Mouse (Mus musculus) heart, adult 2 months (tissue): ENCODE data around the gene Fat2. TPM values are rescaled to one million over a fixed set of nuclear protein-coding genes. Genes with fewer than 3 reads are reported as not detected.

Source experiments
- DNase-seq, 2 experiments: peaks; one replicate each; pipeline ENCODE4 v3.0.0; 2021
- H3K27ac ChIP-seq: fragments of 200-600 bp; 2 replicates; pipeline ENCODE4 v1.8.1; 2022
- H3K27me3 ChIP-seq: fragments of 200-500 bp; 2 replicates; pipeline ENCODE4 v1.6.1; 2012; ENCODE audit warnings: mild to moderate bottlenecking, low read length, inconsistent platforms, mixed read lengths; ENCODE audit not compliant: control insufficient read depth, insufficient read depth
- H3K36me3 ChIP-seq: fragments of 200-500 bp; 2 replicates; pipeline ENCODE4 v1.6.1; 2012; ENCODE audit warnings: low read length, inconsistent platforms; ENCODE audit not compliant: control insufficient read depth, insufficient read depth
- H3K4me1 ChIP-seq: fragments of 200-500 bp; 2 replicates; pipeline ENCODE4 v1.6.1; 2011; ENCODE audit warnings: low read length; ENCODE audit not compliant: control insufficient read depth, insufficient read depth
- H3K4me3 ChIP-seq: fragments of 200-600 bp; 2 replicates; pipeline ENCODE4 v1.8.1; 2022
- H3K79me2 ChIP-seq: fragments of 200-500 bp; replicated peaks from 2 replicates; pipeline ENCODE4 v1.6.1; 2012; ENCODE audit warnings: mild to moderate bottlenecking, inconsistent platforms, low read length, moderate library complexity, mixed read lengths; ENCODE audit not compliant: control insufficient read depth, insufficient read depth
- H3K9ac ChIP-seq: fragments of 200-500 bp; 2 replicates; pipeline ENCODE4 v1.6.1; 2012; ENCODE audit warnings: low read depth, mild to moderate bottlenecking, control low read depth, inconsistent platforms, low read length, mixed read lengths
- CTCF ChIP-seq: fragments of 200-600 bp; IDR thresholded peaks from 2 replicates; pipeline ENCODE4 v1.8.1; 2022; ENCODE audit warnings: antibody characterized with exemption, mild to moderate bottlenecking, moderate library complexity
- EP300 ChIP-seq: fragments of 200-500 bp; IDR thresholded peaks from 2 replicates; pipeline ENCODE4 v1.6.1; 2011; ENCODE audit warnings: low read depth, low read length, control low read depth; ENCODE audit not compliant: insufficient read depth
- POLR2A ChIP-seq: fragments of 200-500 bp; IDR thresholded peaks from 2 replicates; pipeline ENCODE4 v1.6.1; 2011; ENCODE audit warnings: mild to moderate bottlenecking, low read depth, low read length, control low read depth; ENCODE audit not compliant: insufficient read depth
- WGBS: fragments of 180-500 bp; shearing (Covaris S2); methylation state at CpG from one replicate; pipeline ENCODE4 v1.1.7; 2018; 5-methylcytosine and 5-hydroxymethylcytosine counted together
- intact Hi-C: fragments of 180-260 bp; cut with DNase I; formaldehyde crosslinking; loops from one replicate; pipeline ENCODE4 v1.15.1; 2025
- polyA plus RNA-seq: library from polyadenylated mRNA; depleted of rRNA; stranded (reverse); fragments of >200 nt; gene quantifications from 2 replicates; pipeline ENCODE4 v1.2.3, GENCODE M21; 2012
- total RNA-seq, 2 experiments: library from RNA; stranded (reverse); gene quantifications; 2 replicates each; pipeline ENCODE4 v1.2.3; 2021

Gene Fat2
- total and polyA plus RNA-seq, 3 experiments = 0.03 to 0.14 (median 0.09) TPM

DNA sequence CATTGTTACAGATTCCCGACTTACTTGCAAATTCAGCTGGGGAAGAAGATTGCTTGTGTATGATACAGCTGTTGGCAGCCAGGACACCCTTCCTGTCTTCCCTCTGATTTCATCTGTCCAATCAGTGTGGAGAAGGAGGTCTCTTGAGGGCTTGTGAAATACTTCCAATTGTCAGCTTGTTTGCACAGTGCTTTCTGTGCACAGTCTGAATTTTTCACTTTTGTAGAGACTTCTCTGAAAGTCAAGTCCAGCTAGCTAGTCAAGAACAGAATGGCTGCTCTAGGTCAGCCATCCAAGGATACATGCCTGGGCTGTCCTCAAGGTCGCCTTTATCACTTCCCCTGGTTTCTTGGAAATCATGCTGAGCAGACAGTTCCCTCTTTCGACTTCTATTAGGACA, 121.4 kb downstream of the Fat2 start:
- Histone ChIP-seq H3K9ac (no peak overlapping the region), H3K4me1 (peaks cover 5% of the 10 kb centered on the region), H3K79me2 (no peaks in the 10 kb centered on the region), H3K4me3 (no peak overlapping the region), H3K36me3 (0 out of 2 replicates have a peak, but pooled peaks cover 2% of the 10 kb centered on the region), H3K27ac (no peak overlapping the region), H3K27me3 (no peaks in the 10 kb centered on the region)
- no peak for DNase-seq
- intact Hi-C loops = no loop called here
- TF ChIP-seq CTCF (no peak), POLR2A (no peak), EP300 (no peak)
- 38% methylated on average over 3 of the region's 3 CpGs for WGBS

DNA sequence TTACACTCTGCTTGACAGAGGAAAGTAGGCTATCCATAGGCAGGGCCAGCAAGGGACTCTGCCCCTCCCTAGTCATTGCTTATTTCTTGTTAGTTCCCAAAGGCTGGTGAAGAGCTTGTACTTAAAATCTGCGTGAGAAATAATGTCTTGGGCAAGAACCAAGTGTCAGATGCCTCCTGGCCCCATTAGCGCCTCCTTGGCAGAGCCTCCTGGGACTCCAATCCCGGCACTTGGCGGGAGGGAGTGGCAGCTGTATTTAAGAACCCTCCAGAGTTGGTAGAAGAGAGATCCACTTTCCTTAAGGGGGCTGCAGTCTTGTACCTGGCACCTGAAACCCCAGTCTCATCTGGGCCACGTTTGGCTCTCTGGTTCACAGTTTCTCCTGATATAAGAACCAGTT, 122.2 kb downstream of the Fat2 start:
- TF ChIP-seq EP300 (no peak), CTCF (no peak), POLR2A (no peak)
- intact Hi-C loops = no loop called here
- peaks cover 7% of the 10 kb centered on the region for H3K4me1 ChIP-seq
- no peak overlapping the region for H3K27ac ChIP-seq
- DNase-seq = no peak
- no peak overlapping the region for H3K4me3 ChIP-seq
- H3K79me2 ChIP-seq = no peaks in the 10 kb centered on the region
- no peaks in the 10 kb centered on the region for H3K27me3 ChIP-seq
- no peak overlapping the region for H3K9ac ChIP-seq
- H3K36me3 ChIP-seq = 0 out of 2 replicates have a peak, but pooled peaks cover 2% of the 10 kb centered on the region
- WGBS = 83% methylated on average over 5 of the region's 5 CpGs

DNA sequence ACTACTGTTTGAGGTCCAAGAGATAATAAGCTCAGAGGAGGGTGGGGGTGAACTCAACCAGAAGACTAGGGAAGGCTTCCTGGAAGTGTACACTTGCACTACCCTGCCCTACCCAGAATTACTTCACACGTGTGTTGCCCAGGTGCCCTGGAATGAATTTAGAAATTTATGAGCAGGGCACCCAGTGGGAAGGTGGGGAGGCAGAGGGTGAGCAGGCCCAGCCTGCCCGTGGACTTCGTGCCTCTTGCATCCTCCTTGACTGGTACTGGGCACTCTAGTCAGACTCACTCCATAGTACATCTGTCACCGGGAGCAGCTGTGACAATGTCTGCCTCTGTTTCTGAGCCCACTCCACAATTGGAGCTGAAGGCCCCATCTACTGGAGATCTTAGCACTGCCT, 122.8 kb downstream of the Fat2 start:
- 84% methylated on average over 4 of the region's 4 CpGs for WGBS
- TF ChIP-seq EP300 (no peak), CTCF (no peak), POLR2A (no peak)
- intact Hi-C loops = no loop called here
- 0 out of 2 replicates have a peak, but pooled peaks cover 2% of the 10 kb centered on the region for H3K36me3 ChIP-seq
- DNase-seq = no peak
- H3K4me3 ChIP-seq = no peak overlapping the region
- no peaks in the 10 kb centered on the region for H3K79me2 ChIP-seq
- H3K4me1 ChIP-seq = peaks cover 7% of the 10 kb centered on the region
- no peak overlapping the region for H3K9ac ChIP-seq
- no peaks in the 10 kb centered on the region for H3K27me3 ChIP-seq
- H3K27ac ChIP-seq = no peak overlapping the region

DNA sequence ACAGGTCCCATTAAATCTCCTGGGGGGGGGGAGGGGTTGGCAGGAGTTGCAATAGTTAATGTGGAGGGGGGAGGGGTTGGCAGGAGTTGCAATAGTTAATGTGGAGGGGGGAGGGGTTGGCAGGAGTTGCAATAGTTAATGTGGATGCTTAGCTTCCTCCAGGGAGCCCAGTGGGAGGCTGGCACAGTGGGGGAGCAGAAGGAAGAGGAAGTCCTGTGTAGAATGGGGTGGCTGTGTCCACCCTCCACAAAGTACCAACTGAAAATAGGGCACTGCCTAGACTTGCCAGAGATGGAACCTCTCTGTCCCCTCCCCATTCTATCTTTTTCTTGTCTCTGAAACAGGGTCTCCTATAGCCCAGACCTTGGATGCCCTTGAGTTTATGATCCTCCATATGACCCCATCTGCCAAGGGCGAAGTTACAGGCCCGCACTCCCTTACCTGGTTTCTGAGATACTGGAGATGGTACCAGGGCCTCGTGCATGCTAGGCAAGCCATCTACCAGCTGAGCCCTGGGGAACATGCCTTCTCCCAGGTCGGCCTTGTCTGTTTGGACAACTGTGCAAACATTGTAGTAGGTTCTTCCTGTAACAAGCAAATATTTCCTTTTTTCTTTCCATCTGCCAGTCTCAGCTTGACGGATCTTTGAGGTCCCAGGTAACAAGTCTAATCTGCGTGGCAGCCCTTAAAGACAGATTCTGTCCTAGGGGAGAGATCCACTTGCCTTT, 126.6 kb downstream of the Fat2 start:
- intact Hi-C loops = no loop called here
- H3K4me1 ChIP-seq = peaks cover 7% of the 10 kb centered on the region
- H3K36me3 ChIP-seq = no peaks in the 10 kb centered on the region
- no peak for DNase-seq
- H3K27me3 ChIP-seq = no peaks in the 10 kb centered on the region
- no peak overlapping the region for H3K27ac ChIP-seq
- no peak overlapping the region for H3K4me3 ChIP-seq
- no peak for TF ChIP-seq CTCF
- TF ChIP-seq POLR2A = no peak
- TF ChIP-seq EP300 = no peak
- H3K9ac ChIP-seq = no peak overlapping the region
- H3K79me2 ChIP-seq = no peaks in the 10 kb centered on the region
- 78% methylated on average over 6 of the region's 6 CpGs for WGBS

DNA sequence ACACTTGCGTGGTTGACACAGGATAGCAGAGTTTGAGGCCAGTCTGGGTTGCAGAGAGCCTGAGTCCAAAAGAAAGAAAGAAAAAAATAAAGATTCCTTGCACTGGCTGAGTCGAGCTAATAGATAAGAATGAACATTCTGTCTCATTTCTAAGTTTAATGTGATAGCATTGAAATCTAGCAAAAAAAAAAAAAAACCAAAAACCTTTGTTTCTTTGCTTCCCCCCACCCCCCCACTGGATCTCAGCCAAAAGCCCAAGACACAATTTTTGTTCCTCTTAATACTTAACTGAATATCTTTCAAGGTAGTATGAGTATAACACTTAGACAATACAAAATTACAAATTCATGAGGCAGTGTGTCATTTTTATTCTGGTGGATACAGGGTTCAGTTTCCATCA, 127.3 kb downstream of the Fat2 start:
- TF ChIP-seq CTCF = no peak
- no peak for TF ChIP-seq POLR2A
- TF ChIP-seq EP300 = no peak
- H3K27ac ChIP-seq = no peak overlapping the region
- H3K4me1 ChIP-seq = peaks cover 4% of the 10 kb centered on the region
- no peak overlapping the region for H3K9ac ChIP-seq
- H3K79me2 ChIP-seq = peaks cover 3% of the 10 kb centered on the region; the same call in 1 of the 2 replicates
- intact Hi-C loops = no loop called here
- 64% methylated on average over 2 of the region's 2 CpGs for WGBS
- no peak overlapping the region for H3K4me3 ChIP-seq
- H3K36me3 ChIP-seq = no peaks in the 10 kb centered on the region
- H3K27me3 ChIP-seq = no peaks in the 10 kb centered on the region
- no peak for DNase-seq

DNA sequence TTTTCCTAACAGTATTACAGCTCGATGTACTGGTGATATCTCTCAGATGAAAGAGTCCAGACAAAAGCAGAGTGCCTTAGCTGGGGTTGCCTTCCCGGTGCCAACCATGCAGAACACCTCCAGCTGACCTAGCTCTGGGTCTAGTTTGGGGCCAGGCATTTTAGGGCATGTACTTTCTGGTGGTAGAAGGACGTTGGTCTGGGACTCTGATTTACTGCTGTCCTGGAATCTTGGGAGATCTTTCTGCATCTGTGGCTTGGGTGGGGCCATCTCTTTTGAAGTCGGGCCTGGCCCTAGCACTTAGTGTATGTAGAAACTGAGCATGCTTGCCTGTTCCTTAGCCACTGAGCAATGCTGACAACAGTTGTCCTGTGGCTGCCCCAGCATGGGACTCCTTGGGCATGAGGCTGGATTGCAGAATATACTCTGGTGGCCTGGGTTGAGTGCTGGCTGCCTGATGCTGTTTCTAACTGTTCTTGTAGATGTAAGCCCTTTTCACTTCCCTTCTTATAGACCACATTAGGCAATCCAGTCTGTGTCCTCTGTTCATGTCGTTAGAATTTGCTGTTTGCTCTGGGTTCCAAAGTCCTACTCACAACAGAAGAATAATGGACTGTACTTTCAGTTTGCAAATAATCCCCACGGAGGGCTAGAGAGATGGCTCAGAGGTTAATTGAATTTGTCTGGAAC, 128.2 kb downstream of the Fat2 start:
- no peak for TF ChIP-seq CTCF
- TF ChIP-seq EP300 = no peak
- no peak for TF ChIP-seq POLR2A
- Histone ChIP-seq H3K36me3 (no peaks in the 10 kb centered on the region), H3K79me2 (peaks cover 3% of the 10 kb centered on the region; the same call in 1 of the 2 replicates), H3K27me3 (no peaks in the 10 kb centered on the region), H3K9ac (no peak overlapping the region), H3K27ac (no peak overlapping the region), H3K4me1 (peaks cover 1% of the 10 kb centered on the region), H3K4me3 (no peak overlapping the region)
- WGBS = 53% methylated on average over 6 of the region's 6 CpGs
- peak in 1 of 2 experiments; percentile 52 for DNase-seq
- intact Hi-C loops = no loop called here
